Mouse (Mus musculus): ENCODE measurements around the gene Gm21833.
"Not testable (repeated sequence)": the region's sequence is repeated elsewhere in the genome, so short reads cannot be mapped to it uniquely, and the experiment has no call there.

Gm21833 gene

GRCm38 (mm10) chr16:82828082-82828481, at the start of gene Gm21833:
TSS of gene Gm21833 (plus strand) at chr16:82828382.
- not testable (repeated sequence) for DNase-seq

- DNase-seq: no peak
These were observed 38.7 kb upstream of the Gm21833 start for GRCm38 (mm10) chr16:82789521-82789920.

- DNase-seq: no peak
These were observed 31.7 kb upstream of the Gm21833 start for GRCm38 (mm10) chr16:82796489-82796888.

GRCm38 (mm10) chr16:82815255-82815654, 12.9 kb upstream of the Gm21833 start:
- DNase-seq: no peak

GRCm38 (mm10) chr16:82816615-82817014, 11.6 kb upstream of the Gm21833 start:
- no peak for DNase-seq

- no peak for DNase-seq
These were observed 27.6 kb downstream of the Gm21833 start for GRCm38 (mm10) chr16:82855752-82856151.

GRCm38 (mm10) chr16:82864590-82864989, 36.4 kb downstream of the Gm21833 start:
- no peak for DNase-seq
